Mouse (Mus musculus) pancreas, adult 10 weeks (tissue): ENCODE measurements around the gene Haus2. TPM values are rescaled to one million over a fixed set of nuclear protein-coding genes. Genes with fewer than 3 reads are reported as not detected.

Experiments
- polyA plus RNA-seq: library from polyadenylated mRNA; stranded (reverse); fragments of 350-450 nt; fragmentation: Illumina TruSeq; extraction: RNeasy Lipid Tissue Mini Kit (QIAGEN cat#74804); gene quantifications from one replicate; pipeline ENCODE4 v1.2.3, GENCODE M21; 2015; ENCODE audit warnings: low read depth, low replicate concordance; ENCODE audit not compliant: insufficient read depth

The Haus2 gene
- 2.6 TPM for polyA plus RNA-seq

GRCm38 (mm10) chr2:120608830-120609723 is at the start of gene Haus2, which contains the start of gene Lrrc57:
Gene Haus2, plus strand, starts transcription at chr2:120609383.
Gene Lrrc57, minus strand, starts transcription at chr2:120609520.

GRCm38 (mm10) chr2:120563235-120563990 is 45.8 kb upstream of the Haus2 start, which contains the start of gene Zfp106:
Gene Zfp106, minus strand, starts transcription at chr2:120563843.

GRCm38 (mm10) chr2:120566886-120567797 is 42.0 kb upstream of the Haus2 start, which contains the start of gene Snap23:
Gene Snap23, plus strand, starts transcription at chr2:120567671.

GRCm38 (mm10) chr2:120628886-120629735 is 19.9 kb downstream of the Haus2 start, which contains the start of gene Stard9:
Gene Stard9, plus strand, starts transcription at chr2:120629121.

Other genes with a start within 250 kb of the Haus2 start
- gene Ganc, start 205.5 kb upstream of the Haus2 start, polyA plus RNA-seq = 3.6 TPM
- 9.5 TPM for gene Tmem87a, start 205.3 kb upstream of the Haus2 start, polyA plus RNA-seq
- 1.00 TPM for gene Capn3, start 153.4 kb upstream of the Haus2 start, polyA plus RNA-seq
- gene Zfp106, start 45.5 kb upstream of the Haus2 start, polyA plus RNA-seq = 14.6 TPM
- gene Snap23, start 41.7 kb upstream of the Haus2 start, polyA plus RNA-seq = 12.0 TPM
- gene Lrrc57, start 137 bp downstream of the Haus2 start, polyA plus RNA-seq = 3.5 TPM
- 7.3 TPM for gene Stard9, start 19.7 kb downstream of the Haus2 start, polyA plus RNA-seq
- gene Cdan1, start 240.7 kb downstream of the Haus2 start, polyA plus RNA-seq = 1.1 TPM
- 1.2 TPM for gene Ttbk2, start 241.2 kb downstream of the Haus2 start, polyA plus RNA-seq